Mouse (Mus musculus) myocyte (in vitro differentiated cells): ENCODE measurements around the gene Magea2.

ENCODE experiments used
- E2F4 ChIP-seq: IDR thresholded peaks from one replicate; pipeline ENCODE4 v1.6.1; 2011; ENCODE audit warnings: mild to moderate bottlenecking, control low read depth, moderate library complexity; ENCODE audit not compliant: insufficient read depth
- MAX ChIP-seq: IDR thresholded peaks from one replicate; pipeline ENCODE4 v1.6.1; 2011; ENCODE audit warnings: low read depth, mild to moderate bottlenecking, control low read depth
- MYOG ChIP-seq, 3 experiments: IDR thresholded peaks; one replicate each; pipeline ENCODE4 v1.6.1; 2011; ENCODE audit warnings: control low read depth in 2 of 3, low read depth in 2 of 3, mild to moderate bottlenecking in 2 of 3; ENCODE audit not compliant: insufficient read length in 2 of 3, control insufficient read depth in 1 of 3, insufficient read depth in 1 of 3
- POLR2A ChIP-seq: IDR thresholded peaks from one replicate; pipeline ENCODE4 v1.6.1; 2011; ENCODE audit warnings: low read depth, mild to moderate bottlenecking, control low read depth, moderate library complexity; ENCODE audit not compliant: insufficient read length
- POLR2AphosphoS2 ChIP-seq: IDR thresholded peaks from one replicate; pipeline ENCODE4 v1.6.1; 2011; ENCODE audit warnings: low read depth, control low read depth; ENCODE audit not compliant: insufficient read length
- SRF ChIP-seq: IDR thresholded peaks from one replicate; pipeline ENCODE4 v1.6.1; 2011; ENCODE audit warnings: low read depth; ENCODE audit not compliant: control insufficient read depth, insufficient read length
- TCF12 ChIP-seq: IDR thresholded peaks from one replicate; pipeline ENCODE4 v1.6.1; 2011; ENCODE audit warnings: mild to moderate bottlenecking, control low read depth; ENCODE audit not compliant: poor library complexity, insufficient read depth, severe bottlenecking
- USF1 ChIP-seq: IDR thresholded peaks from one replicate; pipeline ENCODE4 v1.6.1; 2011; ENCODE audit warnings: low read depth, mild to moderate bottlenecking, control low read depth, moderate library complexity

- TF ChIP-seq SRF (no peak), POLR2A (no peak), E2F4 (no peak), MYOG (IDR thresholded peaks at IDR 0.05; ENCODE audit: control insufficient read depth in 1 of 3, insufficient read depth in 1 of 3, insufficient read length in 2 of 3, low read depth in 2 of 3) (no peak), TCF12 (no peak), POLR2AphosphoS2 (no peak), MAX (no peak), USF1 (no peak)
Observed at GRCm38 (mm10) chrX:155098024-155098423, 4.6 kb upstream of the Magea2 start.
